Mouse (Mus musculus) bone marrow, adult 2 months (tissue): ENCODE results near the gene Mypn. TPM values are rescaled to one million over a fixed set of nuclear protein-coding genes. Genes with fewer than 3 reads are reported as not detected.

Experiments
- H3K27ac ChIP-seq: fragments of 200-500 bp; 2 replicates; pipeline ENCODE4 v1.5.1; 2012; ENCODE audit warnings: low read depth, mild to moderate bottlenecking, control low read depth, inconsistent platforms, low read length; ENCODE audit not compliant: control insufficient read depth, poor library complexity, insufficient read depth
- H3K4me1 ChIP-seq: fragments of 200-500 bp; 2 replicates; pipeline ENCODE4 v1.6.1; 2011; ENCODE audit warnings: low read length; ENCODE audit not compliant: control insufficient read depth, insufficient read depth
- H3K4me3 ChIP-seq: fragments of 200-500 bp; replicated peaks from 2 replicates; pipeline ENCODE3; 2011; ENCODE audit warnings: mild to moderate bottlenecking, low read depth, low read length, control low read depth; ENCODE audit not compliant: control insufficient read depth
- CTCF ChIP-seq: fragments of 200-500 bp; IDR thresholded peaks from 2 replicates; pipeline ENCODE4 v1.5.1; 2011; ENCODE audit warnings: low read length, control low read depth; ENCODE audit not compliant: control insufficient read depth, insufficient read depth
- POLR2A ChIP-seq: fragments of 200-500 bp; IDR thresholded peaks from 2 replicates; pipeline ENCODE4 v1.6.1; 2011; ENCODE audit warnings: low read depth, mild to moderate bottlenecking, control low read depth, low read length, borderline replicate concordance; ENCODE audit not compliant: control insufficient read depth
- WGBS: fragments of 180-500 bp; shearing (Covaris S2); methylation state at CpG from one replicate; pipeline ENCODE4 v1.1.7; 2018; 5-methylcytosine and 5-hydroxymethylcytosine counted together
- polyA plus RNA-seq: library from polyadenylated mRNA; stranded (reverse); fragments of >200 nt; gene quantifications from 2 replicates; pipeline ENCODE4 v1.2.4, GENCODE M21; 2011; ENCODE audit warnings: low replicate concordance; ENCODE audit not compliant: missing spikeins, insufficient read depth, insufficient read length

Gene Mypn
- polyA plus RNA-seq, 1 experiment = not detected

GRCm38 (mm10) chr10:63123141-63123540, 80.6 kb downstream of the Mypn start:
- TF ChIP-seq POLR2A (no peak), CTCF (no peak)
- no peaks in the 10 kb centered on the region for H3K4me1 ChIP-seq
- 65% methylated on average over 8 of the region's 8 CpGs for WGBS
- no peak overlapping the region for H3K27ac ChIP-seq
- no peak overlapping the region for H3K4me3 ChIP-seq

DNA sequence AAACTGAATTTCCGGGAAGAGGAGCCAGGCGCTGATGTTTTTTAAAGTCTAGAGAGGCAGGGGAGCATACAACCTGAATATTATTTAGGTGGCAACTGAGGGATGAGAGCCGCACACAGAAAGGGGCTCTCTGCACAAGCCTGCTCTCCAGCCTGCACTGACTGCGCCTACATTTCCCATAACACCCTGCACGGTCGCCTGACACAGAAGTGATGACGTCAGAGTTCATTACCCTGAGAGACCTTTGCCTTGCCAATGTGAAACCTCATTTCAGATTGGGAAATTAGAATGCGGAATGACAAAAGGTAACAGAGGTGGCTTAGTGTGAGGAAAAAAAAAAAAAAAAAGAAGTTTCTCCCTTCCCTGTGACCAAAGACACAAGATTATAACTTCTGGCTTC, 81.2 kb downstream of the Mypn start:
- no peak overlapping the region for H3K4me3 ChIP-seq
- 42% methylated on average over 8 of the region's 8 CpGs for WGBS
- no peak for TF ChIP-seq CTCF
- TF ChIP-seq POLR2A = no peak
- H3K4me1 ChIP-seq = no peaks in the 10 kb centered on the region
- H3K27ac ChIP-seq = no peak overlapping the region

DNA sequence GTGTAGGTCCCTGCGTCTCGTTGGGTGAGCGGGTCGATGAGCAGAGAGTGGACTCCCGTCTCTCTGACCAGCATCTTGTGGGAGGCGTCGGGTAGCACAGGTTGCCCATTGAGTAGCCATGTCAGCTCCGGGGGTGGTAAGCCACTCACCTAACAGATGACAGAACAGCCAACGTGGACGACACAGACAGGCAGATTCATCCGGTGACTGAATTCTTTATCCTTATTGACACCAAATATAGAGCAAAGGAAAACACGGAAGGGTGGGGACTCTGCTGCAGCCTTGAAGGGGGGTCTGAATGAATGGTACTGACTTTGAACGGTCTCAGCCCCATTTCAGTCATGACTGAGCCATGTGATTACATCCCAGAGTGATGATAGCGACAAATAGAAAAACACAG, 81.8 kb downstream of the Mypn start:
- Histone ChIP-seq H3K4me1 (no peaks in the 10 kb centered on the region), H3K4me3 (no peak overlapping the region), H3K27ac (no peak overlapping the region)
- no peak for TF ChIP-seq POLR2A
- TF ChIP-seq CTCF = no peak
- 85% methylated on average over 14 of the region's 14 CpGs for WGBS

DNA sequence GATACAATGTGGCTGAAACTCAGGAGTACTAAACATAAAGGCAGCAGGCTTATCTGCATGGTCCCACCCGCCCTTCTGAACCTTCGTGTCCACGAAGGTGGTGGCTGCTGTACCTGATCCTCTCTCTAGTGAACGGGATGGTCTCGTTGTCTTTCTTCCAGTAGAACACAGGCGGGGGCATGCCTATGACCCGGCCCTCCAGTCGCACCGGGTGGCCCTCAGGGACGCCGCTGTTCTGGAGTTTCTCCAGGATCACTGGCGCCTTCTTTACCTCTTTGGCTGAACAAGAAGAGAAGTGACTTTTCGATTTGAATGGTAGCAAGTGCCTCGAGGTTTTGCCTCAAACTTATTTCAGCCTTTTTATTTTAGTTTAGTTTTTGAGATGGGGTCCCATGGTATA, 83.8 kb downstream of the Mypn start:
- WGBS = 68% methylated on average over 14 of the region's 14 CpGs
- TF ChIP-seq POLR2A (no peak), CTCF (no peak)
- Histone ChIP-seq H3K27ac (no peak overlapping the region), H3K4me3 (no peak overlapping the region), H3K4me1 (no peaks in the 10 kb centered on the region)

- no peak overlapping the region for H3K4me3 ChIP-seq
- H3K4me1 ChIP-seq = no peaks in the 10 kb centered on the region
- no peak for TF ChIP-seq CTCF
- no peak for TF ChIP-seq POLR2A
- no peak overlapping the region for H3K27ac ChIP-seq
- WGBS = 90% methylated on average over 8 of the region's 8 CpGs
Observed at GRCm38 (mm10) chr10:63117583-63117982, 86.2 kb downstream of the Mypn start.

DNA sequence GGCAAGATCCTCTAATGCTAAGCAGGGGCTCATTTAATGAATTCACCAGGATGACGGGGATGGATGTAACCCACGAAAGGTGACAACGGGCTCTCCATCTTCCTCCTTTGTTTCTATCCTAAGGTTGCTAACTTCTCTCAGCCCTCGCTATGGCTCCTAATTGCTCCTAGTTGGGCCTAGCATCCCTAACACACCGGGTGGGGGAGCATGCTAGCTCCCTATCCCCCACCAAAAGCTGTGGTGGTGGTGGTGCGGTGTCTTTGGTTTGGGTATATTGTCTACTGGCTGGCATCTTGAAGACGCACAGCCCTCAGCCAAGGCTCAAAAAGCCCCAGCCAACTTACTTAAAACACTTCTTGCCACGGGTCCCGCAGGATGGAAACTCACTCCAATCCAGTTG, 87.4 kb downstream of the Mypn start:
- WGBS = 87% methylated on average over 9 of the region's 9 CpGs
- TF ChIP-seq POLR2A = no peak
- no peak for TF ChIP-seq CTCF
- Histone ChIP-seq H3K4me3 (no peak overlapping the region), H3K27ac (no peak overlapping the region), H3K4me1 (no peaks in the 10 kb centered on the region)

DNA sequence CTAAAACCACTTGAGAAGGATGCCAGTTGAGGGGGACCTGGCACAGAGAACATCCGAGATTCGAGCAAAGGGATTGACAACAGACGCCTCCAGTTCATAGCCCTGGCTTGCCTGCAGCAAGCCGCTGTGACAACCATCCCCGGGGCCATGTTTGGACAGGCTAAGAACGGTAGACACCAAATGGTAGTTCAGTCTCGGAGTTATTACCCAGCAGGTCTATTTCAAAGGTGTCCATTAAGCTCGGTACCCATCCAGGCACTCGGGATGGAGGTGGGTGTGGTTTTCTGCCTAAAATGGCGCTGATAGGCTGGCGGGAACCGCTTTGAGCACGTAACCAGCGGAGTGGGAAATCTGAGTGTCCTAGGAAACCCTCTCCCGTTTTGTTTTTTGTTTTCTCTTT, 87.9 kb downstream of the Mypn start:
- H3K4me3 ChIP-seq = no peak overlapping the region
- 82% methylated on average over 15 of the region's 15 CpGs for WGBS
- no peaks in the 10 kb centered on the region for H3K4me1 ChIP-seq
- H3K27ac ChIP-seq = no peak overlapping the region
- TF ChIP-seq CTCF (no peak), POLR2A (no peak)

DNA sequence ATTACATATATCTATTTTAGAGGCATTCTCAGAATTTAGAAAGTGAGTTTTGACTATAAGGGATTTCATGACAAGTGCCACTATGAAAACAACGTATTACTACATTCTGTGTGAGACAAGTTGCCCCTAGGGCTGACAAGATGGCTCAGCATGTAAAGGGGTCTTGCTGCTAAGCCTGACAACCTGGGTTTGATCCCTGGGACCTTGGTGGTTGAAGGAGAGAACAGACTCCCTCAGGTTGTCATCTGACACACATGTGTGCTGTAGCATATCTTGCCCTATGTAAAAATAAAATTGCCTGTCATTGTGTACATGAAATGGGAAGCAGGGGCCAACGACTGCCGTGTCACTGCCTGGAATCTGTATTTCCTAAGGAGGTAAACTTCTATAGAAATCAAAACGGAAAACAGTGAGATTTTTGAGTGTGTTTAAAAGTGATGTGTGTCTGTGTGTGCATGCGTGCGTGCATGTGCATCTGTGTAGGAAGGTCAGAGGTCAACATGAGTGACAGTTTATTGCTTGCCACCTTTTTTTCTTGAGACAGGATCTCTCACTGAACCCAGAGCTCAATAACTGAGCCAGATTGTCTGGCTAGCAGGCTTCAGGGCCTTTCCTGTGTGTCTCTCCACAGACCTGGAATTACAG, 89.9 kb downstream of the Mypn start:
- TF ChIP-seq CTCF (no peak), POLR2A (no peak)
- Histone ChIP-seq H3K4me1 (no peaks in the 10 kb centered on the region), H3K4me3 (no peak overlapping the region), H3K27ac (no peak overlapping the region)
- 65% methylated on average over 6 of the region's 6 CpGs for WGBS

DNA sequence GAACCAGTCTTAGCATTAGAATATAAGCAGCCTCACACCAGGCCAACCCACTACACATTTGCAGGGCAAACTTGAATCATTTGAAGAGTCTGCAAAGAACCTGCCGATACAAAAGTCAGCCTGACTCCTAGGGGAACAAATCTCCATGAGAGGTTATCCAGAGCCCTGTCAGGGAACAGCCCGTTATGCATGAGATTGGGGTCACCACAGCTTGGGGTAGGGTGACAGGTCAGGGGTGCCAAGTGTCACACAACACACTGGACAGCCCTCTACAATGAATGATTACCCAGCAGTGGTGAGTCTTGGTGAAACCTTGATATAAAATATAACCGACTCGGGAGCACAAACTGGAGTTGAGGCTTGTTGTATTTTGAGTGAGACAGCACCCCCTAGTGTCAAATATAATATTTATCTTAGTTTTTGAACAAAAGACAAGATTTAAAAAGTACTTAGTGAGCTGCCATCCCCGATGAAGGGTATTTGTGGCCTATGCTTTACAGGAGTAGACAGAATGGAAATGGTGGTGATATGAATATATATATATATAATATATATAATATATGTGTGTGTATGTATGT, 90.6 kb downstream of the Mypn start:
- Histone ChIP-seq H3K4me1 (no peaks in the 10 kb centered on the region), H3K4me3 (no peak overlapping the region), H3K27ac (no peak overlapping the region)
- 41% methylated on average over 5 of the region's 5 CpGs for WGBS
- TF ChIP-seq CTCF = no peak
- TF ChIP-seq POLR2A = no peak
